Comparison of ENCODE assay signal across 8 mouse cellular contexts in the genomic region with DNA sequence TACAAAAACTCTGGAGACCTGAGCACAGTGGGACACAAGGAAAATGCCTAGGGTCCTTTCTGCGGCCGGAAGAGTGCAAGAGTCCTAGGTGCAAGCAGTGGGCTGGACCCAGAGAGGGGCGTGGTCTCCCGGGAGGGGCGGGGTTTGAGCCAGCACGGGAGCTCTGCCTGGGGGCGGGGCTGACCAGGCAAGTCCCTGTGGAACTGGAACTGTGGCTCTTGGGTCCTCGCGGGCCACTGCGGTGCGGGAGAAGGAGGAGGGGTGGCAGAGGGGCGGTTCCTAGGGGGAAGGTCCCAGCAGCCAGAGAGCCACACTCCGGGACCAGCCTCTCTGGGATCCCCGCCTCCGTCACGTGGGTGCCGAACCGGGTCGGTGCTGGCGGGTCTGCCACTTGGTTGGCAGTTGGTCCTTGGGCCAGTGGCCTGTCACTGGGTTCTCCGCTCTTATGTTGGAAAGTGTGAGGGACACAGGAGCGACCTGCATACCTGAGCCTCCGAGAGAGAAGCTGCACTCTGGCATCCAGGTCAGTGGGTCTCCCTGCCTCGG. TPM values are rescaled to one million over a fixed set of nuclear protein-coding genes. Genes with fewer than 3 reads are reported as not detected.
DNase-seq lines count a peak whose midpoint lies in the region; ATAC-seq and TF ChIP-seq lines count a peak whose summit lies in the region.

A gene (plus strand): TSS at position 351 of the 546 bp plus-strand sequence.

- H3K27me3 ChIP-seq in hindbrain, embryonic 11.5 days (ENCODE audit: control insufficient read depth, insufficient read depth, low read length) = peaks cover 6% of the 10 kb centered on the region; the same call in 1 of the 2 replicates
- no peaks in the 10 kb centered on the region for H3K27me3 ChIP-seq in lung, embryonic 15.5 days

- H3K9ac ChIP-seq in hindbrain, embryonic 11.5 days (ENCODE audit: low read depth, low read length) = peak within 1 kb of the TSS; percentile 8
- H3K9ac ChIP-seq in lung, embryonic 15.5 days = peak within 1 kb of the TSS; percentile 37

- H3K36me3 ChIP-seq in hindbrain, embryonic 11.5 days (ENCODE audit: control insufficient read depth, insufficient read depth, low read length) = no peaks in the 10 kb centered on the region
- H3K36me3 ChIP-seq in lung, embryonic 15.5 days = no peaks in the 10 kb centered on the region

- no peak within 1 kb of the TSS for H3K27ac ChIP-seq in hindbrain, embryonic 11.5 days (ENCODE audit: low read depth, low read length)
- peak within 1 kb of the TSS; percentile 71 for H3K27ac ChIP-seq in lung, embryonic 15.5 days
- no peak within 1 kb of the TSS for H3K27ac ChIP-seq in olfactory bulb, adult 2 months (ENCODE audit: insufficient read depth, low read depth, low read length)

- TF ChIP-seq POLR2A in olfactory bulb, adult 2 months (IDR thresholded peaks at IDR 0.05; ENCODE audit: insufficient read depth, low read depth, low read length) = no peak

- H3K4me1 ChIP-seq in hindbrain, embryonic 11.5 days (replicated peaks; ENCODE audit: control insufficient read depth, insufficient read depth, low read length) = no peaks in the 10 kb centered on the region
- peaks cover 13% of the 10 kb centered on the region for H3K4me1 ChIP-seq in lung, embryonic 15.5 days
- H3K4me1 ChIP-seq in olfactory bulb, adult 2 months (ENCODE audit: control insufficient read depth, insufficient read depth, low read length) = peaks cover 11% of the 10 kb centered on the region

- peak within 1 kb of the TSS; percentile 44 for H3K4me3 ChIP-seq in hindbrain, embryonic 11.5 days (ENCODE audit: low read depth, low read length)
- peak within 1 kb of the TSS; percentile 55 for H3K4me3 ChIP-seq in lung, embryonic 15.5 days
- H3K4me3 ChIP-seq in olfactory bulb, adult 2 months (ENCODE audit: insufficient read depth, low read depth, low read length) = peak within 1 kb of the TSS; percentile 52

- WGBS in hindbrain, embryonic 11.5 days = 3% methylated on average over 21 of the region's 24 CpGs
- WGBS in lung, embryonic 15.5 days = under 1% methylated on average over 20 of the region's 24 CpGs
- WGBS in olfactory bulb, adult 2 months = under 1% methylated on average over 23 of the region's 24 CpGs

- TF ChIP-seq CTCF in olfactory bulb, adult 2 months (IDR thresholded peaks at IDR 0.05; ENCODE audit: insufficient read depth, low read depth, low read length) = no peak

- H3K4me2 ChIP-seq in hindbrain, embryonic 11.5 days (replicated peaks; ENCODE audit: low read depth, low read length) = peak within 1 kb of the TSS; percentile 65
- peak within 1 kb of the TSS; percentile 92 for H3K4me2 ChIP-seq in lung, embryonic 15.5 days

- H3K9me3 ChIP-seq in hindbrain, embryonic 11.5 days (ENCODE audit: control insufficient read depth, low read length) = no peaks in the 10 kb centered on the region
- H3K9me3 ChIP-seq in lung, embryonic 15.5 days = no peaks in the 10 kb centered on the region

- peak; percentile 98 for DNase-seq in R1 (ENCODE audit: low read depth, low spot score)
- peak; percentile 75 to 86 for DNase-seq in cerebellum, postnatal 25 days
- DNase-seq in frontal cortex, postnatal 14 days (ENCODE audit: low spot score in 2 of 2) = peak; percentile 68 to 76
- peak; percentile 84 for DNase-seq in hindbrain, embryonic 11.5 days (ENCODE audit: low spot score)
- peak; percentile 93 for DNase-seq in layer of hippocampus, adult 9-11 months
- peak; percentile 91 for DNase-seq in testis, postnatal 14 days (ENCODE audit: low spot score)

- ATAC-seq in hindbrain, embryonic 11.5 days (ENCODE audit: low FRiP score) = peak; percentile 98
- peak; percentile 99 for ATAC-seq in lung, embryonic 15.5 days (ENCODE audit: borderline replicate concordance, extremely low read depth, low FRiP score, low TSS enrichment)

RNA-seq across cellular contexts. Expression of the gene that starts here (rescaled TPM):
- 5.0 and 5.1 TPM in 2 replicates for polyA plus RNA-seq in hindbrain, embryonic 11.5 days (2014; fragmentation: Nextera tagmentation; extraction: Ambion mirVana)
- polyA plus RNA-seq in lung, embryonic 15.5 days (2015; fragmentation: Nextera tagmentation; extraction: Ambion mirVana) = 6.7 and 7.9 TPM in 2 replicates
- not detected in 2 replicates for polyA plus RNA-seq in olfactory bulb, adult 2 months (2012; ENCODE audit: insufficient read depth, insufficient read length, low replicate concordance, missing spikeins)
